Mouse (Mus musculus) kidney, postnatal 0 days (tissue): Measurements from ENCODE around the gene Aplp2. TPM values are rescaled to one million over a fixed set of nuclear protein-coding genes. Genes with fewer than 3 reads are reported as not detected.

Experiments used
- ATAC-seq: fragments of 200-750 bp; cut with Nextera tagmentation; replicated peaks from 2 replicates; pipeline ENCODE4 v1.8.0; 2017; ENCODE audit warnings: low read depth, moderate number of reproducible peaks, moderate TSS enrichment, moderate library complexity; ENCODE audit not compliant: low FRiP score
- DNase-seq: peaks from one replicate; pipeline ENCODE4 v3.0.0-alpha.2; 2016; ENCODE audit warnings: low spot score
- H3K27ac ChIP-seq: fragments of 300-500 bp; sonication (generic); 2 replicates; pipeline ENCODE4 v1.5.1; 2014; ENCODE audit warnings: mild to moderate bottlenecking
- H3K27me3 ChIP-seq: fragments of 300-500 bp; sonication (generic); 2 replicates; pipeline ENCODE4 v1.6.1; 2014; ENCODE audit warnings: low read length, mixed read lengths; ENCODE audit not compliant: insufficient read depth
- H3K36me3 ChIP-seq: fragments of 300-500 bp; sonication (generic); 2 replicates; pipeline ENCODE4 v1.6.1; 2014; ENCODE audit warnings: low read length, mixed read lengths; ENCODE audit not compliant: insufficient read depth
- H3K4me1 ChIP-seq: fragments of 300-500 bp; sonication (generic); replicated peaks from 2 replicates; pipeline ENCODE4 v1.6.1; 2014; ENCODE audit warnings: antibody characterized with exemption, low read length, mixed read lengths; ENCODE audit not compliant: insufficient read depth
- H3K4me2 ChIP-seq: fragments of 300-500 bp; sonication (generic); 2 replicates; pipeline ENCODE4 v1.6.1; 2014; ENCODE audit warnings: mild to moderate bottlenecking, low read length, moderate library complexity, mixed read lengths
- H3K4me3 ChIP-seq: fragments of 300-500 bp; sonication (generic); replicated peaks from 2 replicates; pipeline ENCODE4 v1.5.1; 2014; ENCODE audit warnings: low read depth, low read length
- H3K9ac ChIP-seq: fragments of 300-500 bp; sonication (generic); 2 replicates; pipeline ENCODE4 v1.6.1; 2014; ENCODE audit warnings: low read depth, low read length
- H3K9me3 ChIP-seq: fragments of 300-500 bp; sonication (generic); replicated peaks from 2 replicates; pipeline ENCODE4 v1.6.1; 2016; ENCODE audit warnings: low read length, inconsistent platforms, mixed read lengths
- CTCF ChIP-seq: IDR thresholded peaks from 2 replicates; pipeline ENCODE4 v1.5.1; 2016; ENCODE audit warnings: antibody characterized with exemption, low read depth, mild to moderate bottlenecking, moderate library complexity
- WGBS: fragments of 180-500 bp; shearing (Covaris S2); extraction: QIAGEN DNeasy Blood & Tissue Kit; methylation state at CpG from one replicate; pipeline ENCODE4 v1.1.7; 2014; 5-methylcytosine and 5-hydroxymethylcytosine counted together
- polyA plus RNA-seq: library from polyadenylated mRNA; unstranded; fragments of >200 nt; fragmentation: Nextera tagmentation; extraction: Ambion mirVana; gene quantifications from 2 replicates; pipeline ENCODE4 v1.2.1, GENCODE M21; 2015

Gene Aplp2
- polyA plus RNA-seq, 1 experiment from 2014 or later = 367 TPM

GRCm38 (mm10) chr9:31145272-31145925 lies 66.2 kb downstream of the Aplp2 start:
- ATAC-seq (peak; percentile 9; the same call in 1 of the 2 replicates), DNase-seq (peak; percentile 8)
- no peak overlapping the region for H3K27ac ChIP-seq
- no peaks in the 10 kb centered on the region for H3K9me3 ChIP-seq
- H3K4me3 ChIP-seq = no peak overlapping the region
- peaks cover 13% of the 10 kb centered on the region for H3K36me3 ChIP-seq
- WGBS = 50% methylated on average over 7 of the region's 7 CpGs
- no peaks in the 10 kb centered on the region for H3K27me3 ChIP-seq
- TF ChIP-seq CTCF = no peak
- no peak overlapping the region for H3K9ac ChIP-seq
- no peaks in the 10 kb centered on the region for H3K4me1 ChIP-seq
- no peak overlapping the region for H3K4me2 ChIP-seq

- 83% methylated on average over 1 of the region's 1 CpGs for WGBS
- Histone ChIP-seq H3K4me2 (no peak overlapping the region), H3K9ac (no peak overlapping the region), H3K4me1 (no peaks in the 10 kb centered on the region), H3K9me3 (no peaks in the 10 kb centered on the region), H3K36me3 (no peaks in the 10 kb centered on the region), H3K27me3 (no peaks in the 10 kb centered on the region), H3K4me3 (no peak overlapping the region), H3K27ac (no peak overlapping the region)
- DNase-seq (no peak), ATAC-seq (no peak)
- TF ChIP-seq CTCF = no peak
These were observed 68.7 kb downstream of the Aplp2 start for GRCm38 (mm10) chr9:31142924-31143323.

GRCm38 (mm10) chr9:31133131-31133530 lies 78.5 kb downstream of the Aplp2 start:
- 78% methylated on average over 5 of the region's 5 CpGs for WGBS
- Histone ChIP-seq H3K27me3 (no peaks in the 10 kb centered on the region; the same call in 1 of the 2 replicates), H3K4me2 (no peak overlapping the region), H3K27ac (no peak overlapping the region), H3K9ac (no peak overlapping the region), H3K4me1 (peaks cover 12% of the 10 kb centered on the region; the same call in 1 of the 2 replicates), H3K4me3 (no peak overlapping the region), H3K36me3 (no peaks in the 10 kb centered on the region), H3K9me3 (no peaks in the 10 kb centered on the region)
- ATAC-seq (no peak), DNase-seq (no peak)
- TF ChIP-seq CTCF = no peak

- Histone ChIP-seq H3K27me3 (no peaks in the 10 kb centered on the region; the same call in 1 of the 2 replicates), H3K9me3 (no peaks in the 10 kb centered on the region), H3K4me2 (peak within 1 kb of the TSS; percentile 86), H3K27ac (peak within 1 kb of the TSS; percentile 72), H3K4me1 (peaks cover 12% of the 10 kb centered on the region; the same call in 1 of the 2 replicates), H3K36me3 (no peaks in the 10 kb centered on the region), H3K4me3 (peak within 1 kb of the TSS; percentile 55), H3K9ac (peak within 1 kb of the TSS; percentile 66)
- no peak for TF ChIP-seq CTCF
- under 1% methylated on average over 64 of the region's 74 CpGs for WGBS
- peak; percentile 84 for ATAC-seq
- DNase-seq = peak; percentile 34
These were observed 80.2 kb downstream of the Aplp2 start, which contains the start of gene St14 for GRCm38 (mm10) chr9:31131205-31131968. Gene St14, minus strand, starts transcription at chr9:31131853.

- Histone ChIP-seq H3K36me3 (no peaks in the 10 kb centered on the region), H3K9ac (peak overlapping the region; percentile 66), H3K4me3 (peak overlapping the region; percentile 55), H3K4me1 (peaks cover 12% of the 10 kb centered on the region; the same call in 1 of the 2 replicates), H3K9me3 (no peaks in the 10 kb centered on the region), H3K27ac (peak overlapping the region; percentile 47), H3K4me2 (peak overlapping the region; percentile 86), H3K27me3 (no peaks in the 10 kb centered on the region; the same call in 1 of the 2 replicates)
- peak; percentile 2; the same call in 1 of the 2 replicates for TF ChIP-seq CTCF
- 7% methylated on average over 26 of the region's 26 CpGs for WGBS
- DNase-seq (peak; percentile 24), ATAC-seq (0 out of 2 replicates have a peak, but pooled peaks have one; percentile 14)
These were observed 81.0 kb downstream of the Aplp2 start for GRCm38 (mm10) chr9:31130357-31131204.
